Mouse (Mus musculus) right cerebral cortex, adult 18-20 months (tissue): ENCODE data around the gene Tnfrsf22.

ENCODE experiments used
- DNase-seq: peaks from one replicate; pipeline ENCODE4 v3.0.0; 2022; ENCODE audit warnings: mixed read lengths

Gene Tnfrsf22

GRCm38 (mm10) chr7:143629501-143629900 lies 20.0 kb downstream of the Tnfrsf22 start:
- no peak for DNase-seq

DNA sequence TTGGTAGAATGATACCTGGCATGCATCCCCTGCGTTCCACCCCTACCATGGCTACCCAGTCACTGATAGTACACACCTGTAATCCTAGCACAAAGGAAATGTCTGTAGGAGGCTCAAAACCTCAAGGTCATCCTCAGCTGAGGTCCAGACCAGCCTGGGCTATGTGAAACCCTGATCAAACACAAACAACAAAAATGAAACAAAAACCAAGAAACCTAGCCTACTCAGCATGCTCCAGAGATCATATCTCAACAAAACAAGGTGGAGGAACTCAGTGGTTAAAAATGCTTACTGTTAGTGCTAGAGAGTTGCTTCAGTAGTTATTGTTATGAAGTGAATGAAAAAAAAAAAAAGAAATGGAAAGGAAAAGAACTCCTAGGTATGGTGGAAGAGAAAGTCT lies 20.9 kb downstream of the Tnfrsf22 start, which contains the start of gene Tnfrsf26:
Gene Tnfrsf26, minus strand, starts transcription at position 183 of the 400 bp plus-strand sequence.
- DNase-seq = no peak

- no peak for DNase-seq
These were observed 21.7 kb downstream of the Tnfrsf22 start for GRCm38 (mm10) chr7:143627555-143628286.

DNA sequence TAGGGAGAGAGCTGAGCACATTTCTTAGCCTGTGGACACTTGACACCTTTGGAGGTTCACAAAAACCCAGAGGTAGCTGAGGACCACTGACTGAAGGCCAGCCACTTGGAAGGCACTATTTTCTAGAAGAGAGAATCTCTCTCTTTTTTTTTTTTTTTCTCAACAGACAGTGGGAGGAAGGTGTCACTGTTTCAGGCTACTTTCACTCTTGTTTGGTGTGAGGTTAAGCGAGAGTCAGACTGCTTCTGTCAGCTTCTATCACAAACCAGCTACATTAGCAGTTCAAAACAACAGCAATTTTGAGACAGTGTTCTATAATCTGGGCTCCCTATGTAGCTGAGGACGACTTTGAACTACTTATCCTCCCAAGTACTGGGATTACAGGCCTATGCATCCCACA lies 23.3 kb downstream of the Tnfrsf22 start:
- no peak for DNase-seq

GRCm38 (mm10) chr7:143625151-143625550 lies 24.3 kb downstream of the Tnfrsf22 start:
- no peak for DNase-seq

GRCm38 (mm10) chr7:143624561-143624960 lies 24.9 kb downstream of the Tnfrsf22 start:
- no peak for DNase-seq

- DNase-seq = no peak
These were observed 28.5 kb downstream of the Tnfrsf22 start for GRCm38 (mm10) chr7:143620951-143621350.

- DNase-seq = no peak
These were observed 34.9 kb downstream of the Tnfrsf22 start for GRCm38 (mm10) chr7:143614404-143615135.

- DNase-seq = no peak
These were observed 37.2 kb downstream of the Tnfrsf22 start for GRCm38 (mm10) chr7:143612215-143612614.

- no peak for DNase-seq
These were observed 44.1 kb downstream of the Tnfrsf22 start for GRCm38 (mm10) chr7:143605321-143605720.

DNA sequence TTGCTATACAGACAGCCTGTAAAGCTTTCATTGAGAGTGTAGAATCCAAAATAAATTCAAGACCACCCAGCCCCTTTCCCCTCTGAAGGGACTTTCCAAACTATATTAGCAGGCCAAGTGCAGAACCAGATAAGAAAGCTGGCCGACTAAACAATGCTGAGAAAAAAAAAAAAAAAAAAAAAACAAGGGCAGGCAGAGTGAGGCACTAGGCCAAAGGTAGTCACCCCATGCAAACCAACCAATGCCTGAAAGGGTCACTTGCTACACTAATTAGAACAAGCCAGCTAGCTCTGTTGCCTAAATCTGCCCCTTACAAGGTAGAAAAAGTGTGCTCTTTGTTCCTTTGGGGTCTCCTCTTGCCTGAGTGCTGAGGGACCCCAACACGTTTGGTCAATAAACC lies 44.6 kb downstream of the Tnfrsf22 start:
- no peak for DNase-seq

DNA sequence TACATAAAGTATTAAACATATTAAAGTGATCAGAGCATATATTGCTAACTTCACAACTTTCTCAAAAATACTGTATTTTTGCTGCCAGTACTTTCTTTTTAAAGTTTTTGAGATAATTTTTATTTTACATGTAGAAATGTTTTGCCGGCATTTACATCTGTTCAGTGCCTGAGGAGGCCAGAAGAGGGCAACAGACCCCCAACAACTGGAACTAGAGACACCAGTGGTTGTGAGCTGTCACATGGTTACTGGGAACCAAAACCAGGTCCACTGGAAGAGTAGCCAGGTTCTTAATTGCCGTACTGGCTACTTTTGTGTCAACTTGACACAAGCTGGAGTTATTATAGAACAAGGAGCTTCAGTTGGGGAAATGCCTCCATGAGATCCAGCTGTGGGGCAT lies 47.8 kb downstream of the Tnfrsf22 start:
- DNase-seq = no peak

DNA sequence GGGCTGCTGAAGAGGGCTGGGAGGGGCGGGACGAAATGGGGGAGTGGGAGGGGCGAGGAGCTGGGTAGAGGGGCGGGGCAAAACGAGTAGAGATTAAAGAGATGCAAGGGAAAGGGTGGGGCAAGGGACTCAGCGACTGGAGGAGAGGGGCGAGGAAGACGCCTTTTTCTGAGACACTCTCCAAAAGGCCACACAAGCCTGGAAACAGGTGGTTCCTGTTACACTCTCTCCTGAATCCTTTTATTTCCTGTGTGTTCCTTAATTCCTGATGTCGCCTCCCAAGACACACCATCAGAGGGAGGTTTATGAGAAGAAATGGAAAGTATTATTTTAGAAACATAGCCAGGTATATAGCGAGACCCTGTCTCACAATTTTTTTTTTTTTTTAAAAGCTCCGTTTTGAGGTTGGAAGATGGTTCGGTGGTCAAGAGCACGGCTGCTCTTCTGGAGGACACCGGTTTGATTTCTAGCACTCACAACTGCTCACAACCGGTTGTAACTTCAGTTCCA lies 49.2 kb downstream of the Tnfrsf22 start:
- no peak for DNase-seq

DNA sequence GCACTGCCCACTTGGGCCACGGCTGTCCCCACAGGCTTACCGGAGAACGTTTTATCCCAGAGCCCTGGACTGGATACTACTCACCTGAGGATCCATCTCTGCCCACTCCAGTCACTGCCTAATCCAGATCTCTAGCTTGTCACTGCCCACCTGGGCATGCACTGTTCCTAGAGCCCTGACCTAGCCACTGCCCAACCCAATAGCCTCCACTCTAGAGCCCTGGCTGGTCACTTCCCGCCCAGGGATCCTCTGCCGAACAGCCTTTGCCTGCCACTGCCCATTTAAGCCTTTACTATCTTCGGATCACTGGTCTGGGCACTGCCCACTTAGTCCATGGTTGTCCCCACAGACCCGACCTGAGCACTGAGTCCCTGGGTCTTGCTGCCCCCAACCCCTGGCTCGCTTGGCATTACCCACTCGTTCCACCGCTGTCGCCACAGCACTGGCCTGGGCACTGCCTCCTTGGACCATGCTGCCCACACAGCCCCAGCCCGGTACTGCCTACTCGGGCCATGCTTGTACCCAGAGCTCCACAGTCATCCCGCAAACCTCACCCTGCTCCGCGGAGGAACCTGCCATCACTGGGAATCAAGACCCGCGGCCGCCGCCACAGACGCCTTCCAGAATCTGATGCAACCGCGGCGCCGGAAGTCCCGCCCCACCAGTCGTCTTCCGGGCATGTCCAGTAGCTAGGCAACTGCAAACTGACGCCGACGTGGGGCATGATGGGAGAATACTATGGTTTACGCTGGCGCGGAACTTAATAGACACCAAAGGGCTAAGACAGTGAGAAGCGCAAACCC lies 49.8 kb downstream of the Tnfrsf22 start, which contains the start of gene Cars:
Gene Cars, minus strand, starts transcription at position 663 of the 803 bp plus-strand sequence.
- peak; percentile 95 for DNase-seq

DNA sequence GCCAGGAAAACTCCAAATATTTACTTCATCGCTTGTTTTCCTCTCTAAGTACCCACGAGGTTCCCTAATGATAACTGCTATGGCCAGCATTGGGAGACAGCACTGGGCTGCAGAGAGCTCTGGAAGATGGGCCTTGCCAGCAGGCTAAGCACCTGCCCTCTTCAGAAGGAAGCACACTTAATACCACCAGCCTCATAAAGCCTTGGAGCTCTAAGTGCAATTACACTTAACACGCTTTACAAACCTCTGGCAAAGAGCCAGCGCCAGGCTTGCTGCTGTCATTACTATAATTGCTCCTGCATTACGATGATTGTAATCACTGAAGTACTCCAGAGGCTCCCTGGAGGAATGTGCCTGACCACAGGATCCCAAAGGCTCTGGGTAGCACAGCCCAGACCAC lies 54.6 kb downstream of the Tnfrsf22 start:
- no peak for DNase-seq

DNA sequence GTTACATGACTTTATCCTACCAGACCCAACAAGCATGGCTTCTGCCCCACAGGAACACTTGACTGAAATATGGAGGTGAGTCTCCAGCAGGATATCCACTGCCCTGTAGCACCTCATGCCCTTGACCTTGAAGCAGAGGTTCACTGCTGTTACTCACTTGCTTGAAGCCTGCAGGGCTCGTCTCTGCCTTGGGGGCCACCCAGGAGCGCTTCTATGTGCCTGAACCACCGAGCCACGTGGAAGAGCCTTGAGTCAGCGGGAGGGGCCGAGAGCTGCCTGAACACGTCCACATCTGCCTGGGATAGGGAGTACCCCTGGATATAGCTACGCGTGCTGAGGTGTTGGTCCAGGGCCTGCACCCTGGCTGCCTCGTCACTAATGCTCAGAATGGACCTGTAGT lies 57.2 kb downstream of the Tnfrsf22 start:
- DNase-seq = no peak

DNA sequence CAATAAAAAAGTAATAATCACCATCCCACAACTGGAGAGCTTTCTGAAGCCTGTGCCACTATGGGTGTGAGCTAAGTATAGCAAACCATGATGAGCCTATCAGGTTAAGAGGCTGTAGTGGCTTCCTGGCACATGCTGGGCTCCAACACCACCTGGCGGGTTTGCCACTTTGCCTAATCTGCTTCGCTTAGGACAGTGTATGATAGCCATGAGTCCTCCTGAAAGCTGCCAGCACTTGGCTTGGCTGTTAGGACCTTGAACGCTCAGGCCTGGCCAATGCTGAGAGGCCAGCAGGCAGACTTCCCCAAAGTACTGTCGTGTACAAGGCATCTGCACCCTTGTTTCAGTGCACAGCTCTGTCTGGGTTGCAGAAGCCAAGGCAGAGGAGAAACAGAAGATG lies 61.5 kb downstream of the Tnfrsf22 start:
- DNase-seq = no peak

- no peak for DNase-seq
These were observed 61.9 kb downstream of the Tnfrsf22 start for GRCm38 (mm10) chr7:143587586-143587985.
